Mouse (Mus musculus) liver, embryonic 14.5 days (tissue): ENCODE results near the gene Klf5.

ENCODE experiments used
- CTCF ChIP-seq: IDR thresholded peaks from 2 replicates; pipeline ENCODE4 v1.5.1; 2016; ENCODE audit warnings: antibody characterized with exemption, low read depth, control low read depth
- EP300 ChIP-seq: IDR thresholded peaks from 2 replicates; pipeline ENCODE4 v1.6.1; 2016; ENCODE audit warnings: antibody characterized with exemption, low read depth

- no peak for TF ChIP-seq CTCF
- TF ChIP-seq EP300: no peak
Observed at GRCm38 (mm10) chr14:99313062-99313461, 14.6 kb downstream of the Klf5 start.
